Mouse (Mus musculus): ENCODE results near the gene Ppil6. TPM values are rescaled to one million over a fixed set of nuclear protein-coding genes. Genes with fewer than 3 reads are reported as not detected.

The Ppil6 gene
- polyA plus RNA-seq, 1 experiment: 0.15 TPM

- H3K4me1 ChIP-seq (replicated peaks; ENCODE audit: control insufficient read depth, insufficient read depth, low read length): peaks cover 25% of the 10 kb centered on the region
- DNase-seq: no peak
- H3K27me3 ChIP-seq (ENCODE audit: control insufficient read depth, insufficient read depth, low read length): no peaks in the 10 kb centered on the region
- H3K36me3 ChIP-seq (ENCODE audit: control insufficient read depth, insufficient read depth, low read length): no peaks in the 10 kb centered on the region
- no peak for TF ChIP-seq CTCF (IDR thresholded peaks at IDR 0.05; ENCODE audit: borderline replicate concordance, control insufficient read depth, extremely low read depth, insufficient read depth, low read length, poor library complexity)
- no peak for TF ChIP-seq POLR2A (IDR thresholded peaks at IDR 0.05; ENCODE audit: control insufficient read depth, extremely low read depth, insufficient read depth, low read length, poor library complexity)
- no peak overlapping the region for H3K4me3 ChIP-seq (ENCODE audit: control insufficient read depth, insufficient read depth, low read length)
- H3K27ac ChIP-seq (ENCODE audit: control insufficient read depth, insufficient read depth, low read length): no peak overlapping the region
- 94% methylated on average over 3 of the region's 3 CpGs for WGBS
These were observed 19.5 kb upstream of the Ppil6 start for GRCm38 (mm10) chr10:41470693-41471092.

DNA sequence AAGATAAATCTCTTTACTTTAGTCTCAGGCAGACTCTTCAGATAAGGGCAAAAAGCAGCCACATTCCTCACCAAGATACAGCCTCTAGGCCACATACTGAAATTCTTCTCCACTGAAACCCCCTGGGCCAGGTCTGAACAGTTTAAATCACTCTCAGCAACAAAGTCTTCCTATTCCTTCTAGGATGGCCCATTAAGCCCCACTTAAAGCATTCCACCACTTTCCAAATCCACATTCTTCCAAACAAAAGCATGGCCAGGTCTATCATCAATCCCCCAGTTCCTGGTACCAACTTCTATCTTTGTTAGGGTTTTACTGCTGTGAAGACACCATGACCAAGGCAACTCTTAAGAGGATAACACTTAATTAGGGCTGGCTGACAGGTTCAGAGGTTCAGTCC is 17.7 kb upstream of the Ppil6 start:
- DNase-seq: no peak
- Histone ChIP-seq H3K4me1 (replicated peaks; ENCODE audit: control insufficient read depth, insufficient read depth, low read length) (peaks cover 33% of the 10 kb centered on the region), H3K4me3 (ENCODE audit: control insufficient read depth, insufficient read depth, low read length) (no peak overlapping the region), H3K27ac (ENCODE audit: control insufficient read depth, insufficient read depth, low read length) (0 out of 2 replicates have a peak overlapping the region, but pooled peaks have one; percentile 3), H3K27me3 (ENCODE audit: control insufficient read depth, insufficient read depth, low read length) (no peaks in the 10 kb centered on the region), H3K36me3 (ENCODE audit: control insufficient read depth, insufficient read depth, low read length) (no peaks in the 10 kb centered on the region)
- TF ChIP-seq POLR2A (IDR thresholded peaks at IDR 0.05; ENCODE audit: control insufficient read depth, extremely low read depth, insufficient read depth, low read length, poor library complexity) (no peak), CTCF (IDR thresholded peaks at IDR 0.05; ENCODE audit: borderline replicate concordance, control insufficient read depth, extremely low read depth, insufficient read depth, low read length, poor library complexity) (no peak)

- H3K27me3 ChIP-seq (ENCODE audit: control insufficient read depth, insufficient read depth, low read length): no peaks in the 10 kb centered on the region
- peaks cover 38% of the 10 kb centered on the region for H3K4me1 ChIP-seq (replicated peaks; ENCODE audit: control insufficient read depth, insufficient read depth, low read length)
- DNase-seq: no peak
- 36% methylated on average over 5 of the region's 5 CpGs for WGBS
- no peaks in the 10 kb centered on the region for H3K36me3 ChIP-seq (ENCODE audit: control insufficient read depth, insufficient read depth, low read length)
- TF ChIP-seq CTCF (IDR thresholded peaks at IDR 0.05; ENCODE audit: borderline replicate concordance, control insufficient read depth, extremely low read depth, insufficient read depth, low read length, poor library complexity): no peak
- no peak for TF ChIP-seq POLR2A (IDR thresholded peaks at IDR 0.05; ENCODE audit: control insufficient read depth, extremely low read depth, insufficient read depth, low read length, poor library complexity)
- H3K4me3 ChIP-seq (ENCODE audit: control insufficient read depth, insufficient read depth, low read length): no peak overlapping the region
- H3K27ac ChIP-seq (ENCODE audit: control insufficient read depth, insufficient read depth, low read length): 0 out of 2 replicates have a peak overlapping the region, but pooled peaks have one; percentile 30
These were observed 17.2 kb upstream of the Ppil6 start for GRCm38 (mm10) chr10:41472962-41473481.

GRCm38 (mm10) chr10:41473782-41474468 is 16.3 kb upstream of the Ppil6 start:
- TF ChIP-seq CTCF (IDR thresholded peaks at IDR 0.05; ENCODE audit: borderline replicate concordance, control insufficient read depth, extremely low read depth, insufficient read depth, low read length, poor library complexity) (no peak), POLR2A (IDR thresholded peaks at IDR 0.05; ENCODE audit: control insufficient read depth, extremely low read depth, insufficient read depth, low read length, poor library complexity) (no peak)
- peaks cover 47% of the 10 kb centered on the region for H3K4me1 ChIP-seq (replicated peaks; ENCODE audit: control insufficient read depth, insufficient read depth, low read length)
- DNase-seq: peak; percentile 34
- peak overlapping the region; percentile 50; the same call in 1 of the 2 replicates for H3K27ac ChIP-seq (ENCODE audit: control insufficient read depth, insufficient read depth, low read length)
- peaks cover 3% of the 10 kb centered on the region; the same call in 1 of the 2 replicates for H3K36me3 ChIP-seq (ENCODE audit: control insufficient read depth, insufficient read depth, low read length)
- H3K4me3 ChIP-seq (ENCODE audit: control insufficient read depth, insufficient read depth, low read length): no peak overlapping the region
- 14% methylated on average over 6 of the region's 6 CpGs for WGBS
- no peaks in the 10 kb centered on the region for H3K27me3 ChIP-seq (ENCODE audit: control insufficient read depth, insufficient read depth, low read length)

DNA sequence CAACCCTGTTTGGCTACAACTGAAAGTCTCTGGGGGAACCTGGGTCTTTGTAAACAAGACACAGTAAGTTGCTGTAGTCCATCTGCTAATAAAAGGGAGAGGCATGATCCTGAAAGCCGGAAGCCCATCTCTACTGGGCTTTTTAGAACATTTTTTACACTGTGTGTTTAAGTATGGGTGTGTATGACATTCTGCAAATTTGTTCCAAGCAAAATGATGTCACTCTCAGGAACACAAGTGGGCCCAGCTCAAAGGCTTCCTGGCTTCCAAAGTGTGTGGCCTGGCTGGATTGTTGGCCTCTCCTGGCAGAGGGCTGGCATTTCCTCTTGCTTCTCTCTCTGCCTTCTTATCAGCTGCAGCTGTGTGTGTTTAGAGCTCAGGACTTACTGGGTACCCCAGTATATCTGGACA is 15.3 kb upstream of the Ppil6 start:
- H3K4me3 ChIP-seq (ENCODE audit: control insufficient read depth, insufficient read depth, low read length): no peak overlapping the region

GRCm38 (mm10) chr10:41476171-41477017 is 13.8 kb upstream of the Ppil6 start, which contains the start of gene Mical1:
Mical1 (plus strand) TSS chr10:41476314.
- peak within 1 kb of the TSS; percentile 99 for H3K27ac ChIP-seq (ENCODE audit: control insufficient read depth, insufficient read depth, low read length)
- TF ChIP-seq POLR2A (IDR thresholded peaks at IDR 0.05; ENCODE audit: control insufficient read depth, extremely low read depth, insufficient read depth, low read length, poor library complexity) (peak; percentile 51; the same call in 1 of the 2 replicates), CTCF (IDR thresholded peaks at IDR 0.05; ENCODE audit: borderline replicate concordance, control insufficient read depth, extremely low read depth, insufficient read depth, low read length, poor library complexity) (no peak)
- H3K4me3 ChIP-seq (ENCODE audit: control insufficient read depth, insufficient read depth, low read length): peak within 1 kb of the TSS; percentile 80
- H3K4me1 ChIP-seq (replicated peaks; ENCODE audit: control insufficient read depth, insufficient read depth, low read length): peaks cover 46% of the 10 kb centered on the region
- H3K27me3 ChIP-seq (ENCODE audit: control insufficient read depth, insufficient read depth, low read length): no peaks in the 10 kb centered on the region
- H3K36me3 ChIP-seq (ENCODE audit: control insufficient read depth, insufficient read depth, low read length): peaks cover 19% of the 10 kb centered on the region; the same call in 1 of the 2 replicates
- DNase-seq: peak; percentile 69
- 1% methylated on average over 35 of the region's 35 CpGs for WGBS

More for the DNA sequence above, 15.3 kb upstream of the Ppil6 start:
- Histone ChIP-seq H3K36me3 (ENCODE audit: control insufficient read depth, insufficient read depth, low read length) (peaks cover 13% of the 10 kb centered on the region; the same call in 1 of the 2 replicates), H3K27me3 (ENCODE audit: control insufficient read depth, insufficient read depth, low read length) (no peaks in the 10 kb centered on the region), H3K4me1 (replicated peaks; ENCODE audit: control insufficient read depth, insufficient read depth, low read length) (peaks cover 51% of the 10 kb centered on the region), H3K27ac (ENCODE audit: control insufficient read depth, insufficient read depth, low read length) (no peak overlapping the region; the same call in 1 of the 2 replicates)
- WGBS: 95% methylated on average over 1 of the region's 1 CpGs
- TF ChIP-seq CTCF (IDR thresholded peaks at IDR 0.05; ENCODE audit: borderline replicate concordance, control insufficient read depth, extremely low read depth, insufficient read depth, low read length, poor library complexity) (no peak), POLR2A (IDR thresholded peaks at IDR 0.05; ENCODE audit: control insufficient read depth, extremely low read depth, insufficient read depth, low read length, poor library complexity) (no peak)
- no peak for DNase-seq

All from thymus, adult 2 months (tissue).